Mouse (Mus musculus) right cerebral cortex, postnatal 25 days (tissue): Measurements from ENCODE around the gene Mrgprf.

Experiments used
- DNase-seq: peaks from one replicate; pipeline ENCODE4 v3.0.0; 2022

Mrgprf gene

DNA sequence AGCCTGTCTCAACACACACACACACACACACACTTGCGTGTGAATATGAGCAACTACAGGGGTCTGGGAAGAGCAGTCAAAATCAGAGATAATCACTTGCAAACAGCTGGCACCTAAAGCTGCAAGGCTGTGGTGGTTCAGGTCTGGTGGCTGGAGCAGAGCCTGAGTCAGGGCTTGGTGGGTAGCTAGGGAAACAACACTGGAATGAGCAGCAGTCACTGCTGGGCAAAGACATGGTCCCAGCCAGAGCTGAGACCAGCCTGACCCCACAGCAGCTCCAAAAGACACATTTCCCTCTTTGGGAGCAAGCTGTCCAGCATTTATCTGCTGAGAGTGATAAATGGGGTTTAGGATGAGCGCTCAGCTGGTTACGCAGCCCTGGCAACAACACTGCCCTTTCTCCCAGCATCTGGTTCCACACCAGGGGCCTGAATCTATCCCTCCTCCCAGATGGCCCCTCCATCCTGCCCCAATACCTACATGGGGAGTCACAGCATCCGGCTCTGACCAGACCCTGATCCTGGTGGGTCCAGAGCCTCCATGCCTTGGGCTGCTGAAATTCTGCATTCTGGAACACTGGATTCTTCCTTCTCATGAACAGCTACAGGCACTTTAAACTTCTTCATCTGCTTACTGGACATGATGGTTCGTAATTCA, 39.7 kb downstream of the Mrgprf start:
- DNase-seq: no peak
